Mouse (Mus musculus) myocyte (in vitro differentiated cells): ENCODE measurements at regions not wholly inside any gene's neighbourhood (a gene's known extent, or its start where the extent isn't known, plus 50 kb on each side); places are given as distances from the start of the nearest gene placed in this dataset.

Source experiments
- MAX ChIP-seq: IDR thresholded peaks from one replicate; pipeline ENCODE4 v1.6.1; 2011; ENCODE audit warnings: low read depth, mild to moderate bottlenecking, control low read depth
- MYOD1 ChIP-seq, 3 experiments: IDR thresholded peaks; one replicate each; pipeline ENCODE4 v1.6.1; 2011; ENCODE audit warnings: control low read depth in 2 of 3, low read depth in 2 of 3, mild to moderate bottlenecking in 2 of 3, moderate library complexity in 1 of 3; ENCODE audit not compliant: insufficient read length in 2 of 3, control insufficient read depth in 1 of 3
- POLR2A ChIP-seq: IDR thresholded peaks from one replicate; pipeline ENCODE4 v1.6.1; 2011; ENCODE audit warnings: low read depth, mild to moderate bottlenecking, control low read depth, moderate library complexity; ENCODE audit not compliant: insufficient read length
- POLR2AphosphoS2 ChIP-seq: IDR thresholded peaks from one replicate; pipeline ENCODE4 v1.6.1; 2011; ENCODE audit warnings: low read depth, control low read depth; ENCODE audit not compliant: insufficient read length

DNA sequence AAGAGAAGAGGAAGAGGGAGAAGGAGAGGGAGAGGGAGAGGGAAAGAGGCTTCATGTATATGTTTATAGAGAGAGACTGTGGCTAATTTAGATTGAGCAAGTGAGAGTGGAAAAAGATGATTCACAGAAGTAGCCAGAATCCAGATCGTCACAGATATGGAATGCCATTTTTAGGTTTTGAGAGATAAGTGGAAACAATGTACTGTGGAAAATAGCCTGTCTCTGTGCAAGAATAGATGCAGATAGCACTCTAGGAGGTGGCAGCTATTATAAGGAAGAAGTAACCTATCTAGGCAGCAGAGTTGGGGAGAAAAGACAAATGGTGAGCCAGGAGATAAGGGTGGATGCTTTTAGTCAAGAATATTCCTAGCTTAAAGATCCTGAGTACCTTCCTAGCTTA, 536.5 kb downstream of the Otol1 start:
- no peak for TF ChIP-seq MAX
- no peak for TF ChIP-seq POLR2A
- TF ChIP-seq POLR2AphosphoS2, result no peak
- TF ChIP-seq MYOD1 (IDR thresholded peaks at IDR 0.05; ENCODE audit: control insufficient read depth in 1 of 3, insufficient read length in 2 of 3, low read depth in 2 of 3), result no peak
